Mouse (Mus musculus): ENCODE measurements around the gene Gnaq.

DNA sequence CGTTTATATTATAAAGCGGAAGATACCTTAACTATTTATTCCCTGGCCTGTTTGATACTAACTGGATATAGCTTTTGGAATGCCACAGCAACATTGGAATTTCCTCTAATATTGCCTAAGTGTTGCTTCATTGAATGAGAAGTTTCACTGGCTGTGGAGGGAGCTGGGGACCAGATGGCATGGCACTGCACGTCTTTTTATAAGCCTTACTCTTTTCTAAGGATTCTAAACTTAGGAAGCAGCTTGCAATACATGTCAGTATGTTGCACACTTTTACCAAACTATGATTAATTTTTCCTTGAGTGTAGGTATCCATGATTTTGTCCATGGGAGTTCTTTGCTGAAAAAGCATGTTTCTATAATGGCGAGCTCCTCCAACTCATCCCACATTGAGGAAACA lies 87.3 kb downstream of the Gnaq start:
- TF ChIP-seq CTCF (IDR thresholded peaks at IDR 0.05; ENCODE audit: low read depth, low read length), result no peak
- TF ChIP-seq POLR2A (IDR thresholded peaks at IDR 0.05; ENCODE audit: borderline replicate concordance, low read depth, low read length), result no peak

Measured in bone marrow macrophage, adult 2 months (primary cell).